Mouse (Mus musculus) layer of hippocampus, postnatal 10 days (tissue): ENCODE data around the gene Mrvi1. TPM values are rescaled to one million over a fixed set of nuclear protein-coding genes. Genes with fewer than 3 reads are reported as not detected.

Experiments
- DNase-seq, 2 experiments: peaks; one replicate each; pipeline ENCODE4 v3.0.0; 2021; ENCODE audit warnings: low spot score in 2 of 2
- total RNA-seq, 2 experiments: library from RNA; stranded (reverse); gene quantifications; 2 replicates each; pipeline ENCODE4 v1.2.3; 2021

Gene Mrvi1
- total RNA-seq, 2 experiments from 2014 or later, result 1.3 to 1.7 TPM

DNA sequence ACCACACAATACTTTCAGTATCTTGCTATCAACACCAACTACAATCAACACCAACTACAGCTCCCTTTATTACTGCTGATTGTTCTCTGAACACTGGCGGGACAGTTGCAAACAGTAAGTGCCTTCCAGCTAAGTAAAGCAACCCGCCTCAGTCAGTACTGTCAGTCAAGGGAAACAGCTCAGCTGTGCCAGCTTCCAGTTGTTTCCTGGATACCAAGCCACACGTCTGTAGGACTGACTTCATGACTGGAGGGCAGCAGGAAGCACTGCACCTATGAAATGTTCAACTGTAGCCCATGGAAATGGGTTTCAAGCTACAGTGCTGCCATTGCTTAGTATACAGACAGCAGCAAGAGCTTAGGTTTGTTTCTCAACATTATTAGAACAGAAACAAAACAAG is 147.7 kb downstream of the Mrvi1 start:
- no peak for DNase-seq

DNA sequence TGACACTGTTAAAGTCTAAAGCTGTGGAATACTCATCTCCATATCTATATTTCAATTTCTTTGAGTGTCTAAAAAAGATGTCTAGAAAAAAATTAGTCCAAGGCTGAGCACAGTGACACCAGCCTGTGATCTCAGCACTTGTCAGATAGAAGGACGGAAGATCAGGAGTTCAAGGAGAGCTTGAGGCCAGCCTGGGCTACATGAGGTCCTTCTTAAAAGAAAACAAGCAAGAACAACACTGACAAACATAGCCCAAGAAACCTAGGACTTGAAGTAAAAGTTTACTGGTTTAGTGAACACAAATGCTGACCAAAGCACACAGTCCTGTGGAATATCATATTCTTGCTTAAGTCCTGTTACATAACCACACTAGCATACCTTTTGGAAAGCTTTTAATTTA is 148.2 kb downstream of the Mrvi1 start:
- no peak for DNase-seq

GRCm38 (mm10) chr7:110833024-110833423 is 149.2 kb downstream of the Mrvi1 start:
- DNase-seq, result no peak

GRCm38 (mm10) chr7:110823995-110824953 is 158.0 kb downstream of the Mrvi1 start:
- no peak for DNase-seq

DNA sequence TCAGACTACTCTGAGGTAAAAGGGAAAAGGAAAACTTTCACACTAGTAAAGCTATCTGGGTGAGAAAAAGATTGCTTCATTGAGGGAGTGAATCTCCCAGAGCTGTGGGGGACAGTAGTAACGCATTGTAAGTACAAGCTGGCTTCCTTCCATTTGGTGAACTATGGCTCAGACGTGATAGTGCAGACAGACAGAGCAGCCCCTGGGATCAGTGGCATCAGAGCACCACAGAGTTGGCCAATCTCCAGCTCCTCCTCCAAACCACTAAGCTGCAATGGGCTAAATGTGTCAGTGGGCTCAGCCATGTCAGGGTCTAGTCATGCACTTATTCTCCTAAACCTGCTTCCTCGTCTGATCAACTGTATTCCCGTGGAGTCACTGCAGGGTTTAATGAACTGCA is 158.7 kb downstream of the Mrvi1 start:
- no peak for DNase-seq

GRCm38 (mm10) chr7:110823076-110823475 is 159.2 kb downstream of the Mrvi1 start:
- no peak for DNase-seq

DNA sequence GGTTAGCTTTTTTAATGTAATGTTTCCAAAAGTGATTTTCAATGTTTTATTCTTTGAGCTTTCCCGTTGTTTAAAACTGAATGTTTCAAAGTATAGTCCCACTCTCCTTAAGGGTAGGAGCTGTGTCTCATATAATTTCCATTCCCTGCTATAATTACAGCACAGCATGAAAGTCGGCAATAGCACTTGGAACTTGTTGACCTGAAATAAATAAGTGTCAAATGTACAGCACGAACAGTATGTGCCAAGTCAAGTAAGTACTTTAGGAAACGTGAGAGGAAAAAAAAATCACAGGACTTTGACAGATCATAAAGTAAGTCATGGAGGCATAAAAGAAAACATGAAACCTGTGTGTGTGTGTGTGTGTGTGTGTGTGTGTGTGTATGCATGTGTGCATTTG is 160.2 kb downstream of the Mrvi1 start:
- DNase-seq, result no peak

DNA sequence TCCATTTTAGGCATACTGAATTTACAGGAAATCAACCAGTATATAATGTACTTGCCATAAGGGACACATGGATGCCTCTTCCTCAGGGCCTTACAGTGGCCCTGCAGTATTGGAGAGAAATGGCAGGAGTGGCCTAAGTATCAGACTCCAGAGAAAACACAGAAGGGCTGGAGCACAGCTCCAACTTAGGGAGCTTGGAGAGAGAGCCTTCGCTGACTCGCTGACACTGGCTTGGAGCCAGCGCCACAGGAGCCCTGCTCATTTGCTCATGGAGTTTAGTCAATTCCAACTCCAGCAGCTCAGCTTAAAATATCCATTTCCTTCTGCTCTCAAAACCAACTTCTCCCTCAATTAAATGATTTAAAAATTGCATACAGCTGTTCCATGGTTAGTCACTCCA is 160.6 kb downstream of the Mrvi1 start:
- DNase-seq, result peak in 1 of 2 experiments; percentile 44

DNA sequence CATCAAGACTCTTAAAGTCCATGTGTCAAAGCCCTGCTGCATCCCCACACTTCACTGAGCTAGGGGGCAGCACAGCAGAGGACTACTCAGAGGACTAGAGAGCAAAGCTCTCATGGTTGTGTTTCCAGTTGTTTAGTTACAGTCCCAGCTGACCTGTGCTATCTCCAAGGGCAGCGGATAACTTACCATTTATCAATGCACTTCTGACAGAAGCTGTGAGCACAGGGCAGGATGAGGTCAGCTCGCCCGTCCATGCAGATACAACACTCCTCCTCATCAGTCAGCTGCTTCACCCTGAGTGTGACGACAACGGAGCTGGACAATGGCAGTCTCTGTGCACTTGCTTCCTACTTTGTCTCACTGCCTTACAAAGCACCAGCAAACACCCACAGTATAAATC is 161.2 kb downstream of the Mrvi1 start:
- no peak for DNase-seq

GRCm38 (mm10) chr7:110818787-110819350 is 163.4 kb downstream of the Mrvi1 start:
- no peak for DNase-seq

Other genes starting within 250 kb of the Mrvi1 start
- 10 to 100 TPM; 25.7 to 27.0 TPM for gene Ampd3, start 214.3 kb downstream of the Mrvi1 start, total RNA-seq
- gene Rnf141, start 138.0 kb downstream of the Mrvi1 start, total RNA-seq, result 10 to 100 TPM; 84.3 to 87.3 TPM
- 1 to 10 TPM; 1.8 to 2.8 TPM for gene Lyve1, start 119.2 kb downstream of the Mrvi1 start, total RNA-seq
- gene Ctr9, start 46.5 kb upstream of the Mrvi1 start, total RNA-seq, result 10 to 100 TPM; 57.3 to 60.5 TPM
- 1,000 to 10,000 TPM; 1,036 to 1,049 TPM for gene Eif4g2, start 100.6 kb upstream of the Mrvi1 start, total RNA-seq